Mouse (Mus musculus) kidney, embryonic 15.5 days (tissue): Measurements from ENCODE around the gene Fgfr2. TPM values are rescaled to one million over a fixed set of nuclear protein-coding genes. Genes with fewer than 3 reads are reported as not detected.
"Not testable (repeated sequence)": the region's sequence is repeated elsewhere in the genome, so short reads cannot be mapped to it uniquely, and the experiment has no call there.

Experiments used
- ATAC-seq: fragments of 200-750 bp; cut with Nextera tagmentation; replicated peaks from 2 replicates; pipeline ENCODE4 v1.8.0; 2017; ENCODE audit warnings: moderate TSS enrichment; ENCODE audit not compliant: low FRiP score
- H3K27ac ChIP-seq: fragments of 300-500 bp; sonication (generic); 2 replicates; pipeline ENCODE4 v1.5.1; 2015; ENCODE audit warnings: mild to moderate bottlenecking, inconsistent platforms
- H3K27me3 ChIP-seq: fragments of 300-500 bp; sonication (generic); 2 replicates; pipeline ENCODE4 v1.6.1; 2015; ENCODE audit warnings: inconsistent platforms
- H3K36me3 ChIP-seq: fragments of 300-500 bp; sonication (generic); 2 replicates; pipeline ENCODE4 v1.6.1; 2015; ENCODE audit warnings: inconsistent platforms
- H3K4me1 ChIP-seq: fragments of 300-500 bp; sonication (generic); 2 replicates; pipeline ENCODE4 v1.6.1; 2015; ENCODE audit warnings: inconsistent platforms
- H3K4me2 ChIP-seq: fragments of 300-500 bp; sonication (generic); 2 replicates; pipeline ENCODE4 v1.6.1; 2015; ENCODE audit warnings: moderate library complexity, mild to moderate bottlenecking, inconsistent platforms
- H3K4me3 ChIP-seq: fragments of 300-500 bp; sonication (generic); replicated peaks from 2 replicates; pipeline ENCODE4 v1.5.1; 2015; ENCODE audit warnings: mild to moderate bottlenecking, inconsistent platforms
- H3K9ac ChIP-seq: fragments of 300-500 bp; sonication (generic); 2 replicates; pipeline ENCODE4 v1.6.1; 2015; ENCODE audit warnings: mild to moderate bottlenecking, inconsistent platforms
- H3K9me3 ChIP-seq: fragments of 300-500 bp; sonication (generic); replicated peaks from 2 replicates; pipeline ENCODE4 v1.6.1; 2016; ENCODE audit warnings: inconsistent platforms
- WGBS: fragments of 180-500 bp; shearing (Covaris S2); methylation state at CpG from one replicate; pipeline ENCODE4 v1.1.7; 2015; ENCODE audit warnings: mixed read lengths; 5-methylcytosine and 5-hydroxymethylcytosine counted together
- polyA plus RNA-seq: library from polyadenylated mRNA; unstranded; fragments of >200 nt; fragmentation: Nextera tagmentation; extraction: Ambion mirVana; gene quantifications from 2 replicates; pipeline ENCODE4 v1.2.1, GENCODE M21; 2015

Fgfr2 gene
- polyA plus RNA-seq, 1 experiment from 2014 or later = 104 TPM

- 81% methylated on average over 5 of the region's 5 CpGs for whole genome bisulfite sequencing
- Histone ChIP-seq H3K36me3 (no peaks in the 10 kb centered on the region), H3K4me1 (no peaks in the 10 kb centered on the region), H3K9me3 (no peaks in the 10 kb centered on the region), H3K9ac (no peak overlapping the region), H3K27me3 (no peaks in the 10 kb centered on the region), H3K27ac (no peak overlapping the region), H3K4me2 (no peak overlapping the region), H3K4me3 (no peak overlapping the region)
- no peak for ATAC-seq
These were observed 676.3 kb downstream of the Fgfr2 start for GRCm38 (mm10) chr7:132446841-132447240.

- H3K27me3 ChIP-seq = no peaks in the 10 kb centered on the region
- H3K36me3 ChIP-seq = no peaks in the 10 kb centered on the region
- H3K9me3 ChIP-seq = no peaks in the 10 kb centered on the region
- no peak overlapping the region for H3K4me3 ChIP-seq
- no peak overlapping the region for H3K4me2 ChIP-seq
- no peak overlapping the region for H3K27ac ChIP-seq
- 90% methylated on average over 2 of the region's 2 CpGs for WGBS
- H3K9ac ChIP-seq = no peak overlapping the region
- ATAC-seq = no peak
- H3K4me1 ChIP-seq = no peaks in the 10 kb centered on the region
These were observed 678.9 kb downstream of the Fgfr2 start for GRCm38 (mm10) chr7:132444221-132444620.

GRCm38 (mm10) chr7:132443769-132444168 lies 679.4 kb downstream of the Fgfr2 start:
- whole genome bisulfite sequencing = 77% methylated on average over 2 of the region's 2 CpGs
- Histone ChIP-seq H3K9ac (no peak overlapping the region), H3K27ac (no peak overlapping the region), H3K4me3 (no peak overlapping the region), H3K4me2 (no peak overlapping the region), H3K27me3 (no peaks in the 10 kb centered on the region), H3K36me3 (no peaks in the 10 kb centered on the region), H3K4me1 (no peaks in the 10 kb centered on the region), H3K9me3 (no peaks in the 10 kb centered on the region)
- no peak for ATAC-seq

- Histone ChIP-seq H3K27me3 (no peaks in the 10 kb centered on the region), H3K9ac (no peak overlapping the region), H3K27ac (no peak overlapping the region), H3K4me1 (0 out of 2 replicates have a peak, but pooled peaks cover 6% of the 10 kb centered on the region), H3K9me3 (no peaks in the 10 kb centered on the region), H3K4me2 (no peak overlapping the region), H3K36me3 (no peaks in the 10 kb centered on the region), H3K4me3 (no peak overlapping the region)
- no peak for ATAC-seq
- WGBS = 84% methylated on average over 3 of the region's 3 CpGs
These were observed 680.0 kb downstream of the Fgfr2 start for GRCm38 (mm10) chr7:132443134-132443533.

- not testable (repeated sequence) for H3K9me3 ChIP-seq, H3K4me1 ChIP-seq, H3K27me3 ChIP-seq, H3K4me3 ChIP-seq, H3K4me2 ChIP-seq, H3K36me3 ChIP-seq, H3K27ac ChIP-seq, H3K9ac ChIP-seq, ATAC-seq
- WGBS = 86% methylated on average over 3 of the region's 3 CpGs
These were observed 680.9 kb downstream of the Fgfr2 start for GRCm38 (mm10) chr7:132442133-132442763.

GRCm38 (mm10) chr7:132439916-132440315 lies 683.2 kb downstream of the Fgfr2 start:
- H3K4me1 ChIP-seq = 0 out of 2 replicates have a peak, but pooled peaks cover 10% of the 10 kb centered on the region
- WGBS = 81% methylated on average over 6 of the region's 6 CpGs
- no peaks in the 10 kb centered on the region for H3K27me3 ChIP-seq
- no peak overlapping the region for H3K4me2 ChIP-seq
- no peak overlapping the region for H3K27ac ChIP-seq
- no peak for ATAC-seq
- no peaks in the 10 kb centered on the region for H3K36me3 ChIP-seq
- no peaks in the 10 kb centered on the region for H3K9me3 ChIP-seq
- no peak overlapping the region for H3K9ac ChIP-seq
- no peak overlapping the region for H3K4me3 ChIP-seq

GRCm38 (mm10) chr7:132438060-132438459 lies 685.1 kb downstream of the Fgfr2 start:
- Histone ChIP-seq H3K4me2 (no peak overlapping the region), H3K27ac (no peak overlapping the region), H3K36me3 (no peaks in the 10 kb centered on the region), H3K27me3 (no peaks in the 10 kb centered on the region), H3K9me3 (no peaks in the 10 kb centered on the region), H3K4me1 (0 out of 2 replicates have a peak, but pooled peaks cover 10% of the 10 kb centered on the region), H3K4me3 (no peak overlapping the region), H3K9ac (no peak overlapping the region)
- 45% methylated on average over 6 of the region's 6 CpGs for WGBS
- ATAC-seq = peak; percentile 71; the same call in 1 of the 2 replicates

- Histone ChIP-seq H3K4me3 (no peak overlapping the region), H3K9me3 (no peaks in the 10 kb centered on the region), H3K9ac (no peak overlapping the region), H3K27ac (no peak overlapping the region), H3K4me2 (no peak overlapping the region), H3K36me3 (no peaks in the 10 kb centered on the region), H3K27me3 (no peaks in the 10 kb centered on the region), H3K4me1 (0 out of 2 replicates have a peak, but pooled peaks cover 10% of the 10 kb centered on the region)
- 78% methylated on average over 3 of the region's 3 CpGs for WGBS
- ATAC-seq = no peak
These were observed 685.7 kb downstream of the Fgfr2 start for GRCm38 (mm10) chr7:132437431-132437830.

GRCm38 (mm10) chr7:132435486-132436055 lies 687.6 kb downstream of the Fgfr2 start:
- Histone ChIP-seq H3K4me3 (no peak overlapping the region), H3K9me3 (no peaks in the 10 kb centered on the region), H3K4me2 (no peak overlapping the region), H3K27ac (no peak overlapping the region), H3K27me3 (no peaks in the 10 kb centered on the region), H3K9ac (no peak overlapping the region), H3K4me1 (0 out of 2 replicates have a peak, but pooled peaks cover 10% of the 10 kb centered on the region), H3K36me3 (no peaks in the 10 kb centered on the region)
- ATAC-seq = no peak; the same call in 1 of the 2 replicates
- 65% methylated on average over 8 of the region's 8 CpGs for WGBS

- H3K9me3 ChIP-seq = no peaks in the 10 kb centered on the region
- H3K36me3 ChIP-seq = no peaks in the 10 kb centered on the region
- ATAC-seq = no peak
- 0 out of 2 replicates have a peak, but pooled peaks cover 7% of the 10 kb centered on the region for H3K4me1 ChIP-seq
- no peak overlapping the region for H3K27ac ChIP-seq
- H3K27me3 ChIP-seq = no peaks in the 10 kb centered on the region
- H3K9ac ChIP-seq = no peak overlapping the region
- H3K4me3 ChIP-seq = no peak overlapping the region
- no peak overlapping the region for H3K4me2 ChIP-seq
- WGBS = 70% methylated on average over 4 of the region's 4 CpGs
These were observed 693.8 kb downstream of the Fgfr2 start for GRCm38 (mm10) chr7:132429324-132429723.

GRCm38 (mm10) chr7:132428308-132428707 lies 694.8 kb downstream of the Fgfr2 start:
- no peak overlapping the region for H3K4me2 ChIP-seq
- H3K4me1 ChIP-seq = 0 out of 2 replicates have a peak, but pooled peaks cover 7% of the 10 kb centered on the region
- ATAC-seq = no peak
- no peaks in the 10 kb centered on the region for H3K27me3 ChIP-seq
- 91% methylated on average over 4 of the region's 4 CpGs for WGBS
- no peaks in the 10 kb centered on the region for H3K36me3 ChIP-seq
- H3K9ac ChIP-seq = no peak overlapping the region
- H3K9me3 ChIP-seq = no peaks in the 10 kb centered on the region
- no peak overlapping the region for H3K27ac ChIP-seq
- no peak overlapping the region for H3K4me3 ChIP-seq

- H3K4me1 ChIP-seq = 0 out of 2 replicates have a peak, but pooled peaks cover 7% of the 10 kb centered on the region
- H3K9me3 ChIP-seq = no peaks in the 10 kb centered on the region
- ATAC-seq = no peak
- H3K9ac ChIP-seq = no peak overlapping the region
- WGBS = 61% methylated on average over 5 of the region's 5 CpGs
- H3K27me3 ChIP-seq = no peaks in the 10 kb centered on the region
- H3K4me2 ChIP-seq = no peak overlapping the region
- no peak overlapping the region for H3K4me3 ChIP-seq
- H3K36me3 ChIP-seq = no peaks in the 10 kb centered on the region
- H3K27ac ChIP-seq = no peak overlapping the region
These were observed 697.1 kb downstream of the Fgfr2 start for GRCm38 (mm10) chr7:132426069-132426468.
